Mouse (Mus musculus): ENCODE measurements at regions not wholly inside any gene's neighbourhood (a gene's known extent, or its start where the extent isn't known, plus 50 kb on each side); places are given as distances from the start of the nearest gene placed in this dataset.
A peak's percentile ranks its signal among the peaks of the same experiment; 100 is the strongest.

DNA sequence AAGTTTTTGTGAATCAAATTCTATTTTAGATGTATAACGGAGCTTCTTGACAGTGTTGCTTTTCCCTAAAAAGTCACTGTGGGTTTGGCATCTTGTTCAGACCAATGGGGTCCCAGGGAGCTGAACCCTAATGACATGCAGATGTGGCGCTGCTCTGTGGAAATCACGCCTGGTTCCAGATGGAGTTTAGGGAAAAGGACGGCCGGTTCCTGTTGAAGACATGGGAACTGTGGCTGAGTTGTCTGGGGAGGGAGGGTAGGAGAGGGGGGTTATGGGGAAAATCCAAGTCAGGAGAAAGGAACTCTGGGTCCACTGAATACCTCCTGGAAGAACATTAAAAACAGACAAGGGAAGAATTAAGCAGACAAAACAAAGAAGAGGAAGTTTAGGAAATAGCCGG, 175.4 kb upstream of the Pgrmc2 start:
- WGBS: 54% methylated on average over 6 of the region's 6 CpGs
- H3K27me3 ChIP-seq (replicated peaks): no peaks in the 10 kb centered on the region
- no peak overlapping the region for H3K9ac ChIP-seq
- no peak overlapping the region for H3K27ac ChIP-seq (ENCODE audit: poor library complexity, severe bottlenecking)
- no peaks in the 10 kb centered on the region for H3K9me3 ChIP-seq (replicated peaks)
- ATAC-seq (ENCODE audit: insufficient number of reproducible peaks, low FRiP score): no peak
- H3K4me2 ChIP-seq: no peak overlapping the region
- no peaks in the 10 kb centered on the region for H3K4me1 ChIP-seq (replicated peaks)
- H3K4me3 ChIP-seq: no peak overlapping the region
- H3K36me3 ChIP-seq: no peaks in the 10 kb centered on the region

GRCm38 (mm10) chr3:41244960-41245359, 162.1 kb upstream of the Pgrmc2 start:
- WGBS: 42% methylated on average over 2 of the region's 2 CpGs
- ATAC-seq (ENCODE audit: insufficient number of reproducible peaks, low FRiP score): no peak
- Histone ChIP-seq H3K9ac (no peak overlapping the region), H3K4me3 (no peak overlapping the region), H3K36me3 (no peaks in the 10 kb centered on the region), H3K27ac (ENCODE audit: poor library complexity, severe bottlenecking) (no peak overlapping the region), H3K4me2 (no peak overlapping the region), H3K4me1 (replicated peaks) (no peaks in the 10 kb centered on the region), H3K9me3 (replicated peaks) (0 out of 2 replicates have a peak, but pooled peaks cover under 1% of the 10 kb centered on the region), H3K27me3 (replicated peaks) (no peaks in the 10 kb centered on the region)

DNA sequence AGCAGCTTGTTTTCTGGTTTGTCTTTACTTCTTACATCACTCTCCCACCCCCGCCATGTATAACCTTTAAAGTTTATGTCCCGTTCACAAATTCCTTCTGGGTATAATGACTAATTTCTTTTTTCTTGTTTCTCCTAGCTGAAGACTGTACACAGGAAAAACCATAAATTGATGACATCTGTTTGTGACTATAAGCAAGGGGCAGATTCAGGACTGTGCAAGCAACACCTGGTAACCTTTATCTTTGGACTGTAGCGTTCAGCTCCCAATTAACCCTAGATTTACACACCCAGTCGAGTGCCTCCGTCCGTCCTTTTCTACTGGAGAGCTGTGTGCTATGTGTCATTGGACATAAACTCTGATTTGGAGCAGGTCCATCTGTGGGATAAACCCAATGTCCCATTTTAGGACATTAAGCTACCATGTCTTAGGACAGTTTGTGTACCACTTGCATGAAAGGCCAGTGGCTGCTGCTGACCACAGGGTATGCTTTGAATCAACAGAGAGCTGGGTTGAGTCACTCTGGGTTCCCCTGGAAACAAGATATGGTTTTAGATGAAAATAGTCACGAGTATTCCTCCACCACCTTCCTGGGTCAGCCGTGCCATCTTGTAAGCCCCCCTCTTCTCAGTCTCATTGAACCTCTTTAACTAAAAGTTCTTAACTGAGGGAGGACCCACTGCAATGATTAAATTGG, 159.2 kb upstream of the Pgrmc2 start:
- Histone ChIP-seq H3K27ac (ENCODE audit: poor library complexity, severe bottlenecking) (no peak overlapping the region), H3K9ac (no peak overlapping the region), H3K36me3 (no peaks in the 10 kb centered on the region), H3K4me1 (replicated peaks) (no peaks in the 10 kb centered on the region), H3K4me3 (no peak overlapping the region), H3K4me2 (no peak overlapping the region), H3K27me3 (replicated peaks) (no peaks in the 10 kb centered on the region), H3K9me3 (replicated peaks) (no peaks in the 10 kb centered on the region)
- WGBS: 74% methylated on average over 8 of the region's 8 CpGs
- no peak for ATAC-seq (ENCODE audit: insufficient number of reproducible peaks, low FRiP score)

GRCm38 (mm10) chr3:41239801-41240200, 157.0 kb upstream of the Pgrmc2 start:
- Histone ChIP-seq H3K9ac (no peak overlapping the region), H3K4me2 (no peak overlapping the region), H3K27me3 (replicated peaks) (no peaks in the 10 kb centered on the region), H3K36me3 (no peaks in the 10 kb centered on the region), H3K9me3 (replicated peaks) (no peaks in the 10 kb centered on the region), H3K27ac (ENCODE audit: poor library complexity, severe bottlenecking) (no peak overlapping the region), H3K4me3 (no peak overlapping the region), H3K4me1 (replicated peaks) (peaks cover 7% of the 10 kb centered on the region)
- no peak for ATAC-seq (ENCODE audit: insufficient number of reproducible peaks, low FRiP score)
- 62% methylated on average over 13 of the region's 13 CpGs for WGBS

DNA sequence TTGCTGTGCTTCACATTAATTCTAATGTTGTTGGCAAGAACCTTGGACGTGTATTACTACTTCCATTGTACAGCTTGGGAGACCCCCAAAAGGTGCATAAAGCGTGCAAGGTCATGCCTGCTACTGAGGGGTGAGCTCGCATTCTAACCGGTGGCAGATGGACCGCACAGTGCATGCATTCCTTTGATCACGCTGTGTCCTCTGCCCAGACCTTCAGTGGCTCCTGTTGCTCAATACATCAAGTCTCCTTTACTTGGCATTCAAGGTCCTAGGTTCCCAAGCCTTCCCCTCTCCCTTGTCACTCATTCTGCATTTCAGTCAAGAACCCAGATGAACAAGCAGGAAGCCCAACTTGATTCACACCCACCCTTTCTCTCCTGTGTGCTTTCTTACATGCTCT, 156.4 kb upstream of the Pgrmc2 start:
- Histone ChIP-seq H3K27ac (ENCODE audit: poor library complexity, severe bottlenecking) (no peak overlapping the region), H3K9me3 (replicated peaks) (no peaks in the 10 kb centered on the region), H3K4me2 (no peak overlapping the region), H3K27me3 (replicated peaks) (no peaks in the 10 kb centered on the region), H3K36me3 (no peaks in the 10 kb centered on the region), H3K9ac (no peak overlapping the region), H3K4me1 (replicated peaks) (peaks cover 8% of the 10 kb centered on the region), H3K4me3 (no peak overlapping the region)
- WGBS: 85% methylated on average over 6 of the region's 6 CpGs
- no peak for ATAC-seq (ENCODE audit: insufficient number of reproducible peaks, low FRiP score)

GRCm38 (mm10) chr3:41238046-41238445, 155.2 kb upstream of the Pgrmc2 start:
- peaks cover 8% of the 10 kb centered on the region for H3K4me1 ChIP-seq (replicated peaks)
- H3K4me3 ChIP-seq: no peak overlapping the region
- no peak overlapping the region for H3K4me2 ChIP-seq
- no peak for ATAC-seq (ENCODE audit: insufficient number of reproducible peaks, low FRiP score)
- no peak overlapping the region for H3K9ac ChIP-seq
- no peak overlapping the region for H3K27ac ChIP-seq (ENCODE audit: poor library complexity, severe bottlenecking)
- no peaks in the 10 kb centered on the region for H3K27me3 ChIP-seq (replicated peaks)
- no peaks in the 10 kb centered on the region for H3K9me3 ChIP-seq (replicated peaks)
- WGBS: 81% methylated on average over 7 of the region's 7 CpGs
- no peaks in the 10 kb centered on the region for H3K36me3 ChIP-seq

DNA sequence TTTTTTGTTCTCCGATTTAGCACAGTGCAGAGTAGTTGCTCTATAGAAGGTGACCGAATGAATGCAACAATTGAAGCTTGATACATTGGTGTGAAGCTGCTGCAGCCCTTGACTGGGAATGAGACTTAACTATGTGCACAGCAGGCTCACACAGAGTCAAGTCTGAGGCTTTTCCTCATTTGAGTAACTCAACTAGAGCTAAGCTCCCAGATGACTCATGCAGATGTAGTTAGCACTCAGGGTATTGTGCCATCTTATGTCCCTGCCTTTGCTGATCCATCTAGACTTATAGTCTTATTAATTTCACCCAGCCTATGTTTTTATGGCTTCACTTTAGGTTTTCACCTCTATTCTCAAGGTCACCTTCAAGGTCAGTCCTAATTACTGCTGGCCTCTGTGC, 152.8 kb upstream of the Pgrmc2 start:
- 89% methylated on average over 2 of the region's 2 CpGs for WGBS
- ATAC-seq (ENCODE audit: insufficient number of reproducible peaks, low FRiP score): no peak

GRCm38 (mm10) chr3:41234994-41235393, 152.1 kb upstream of the Pgrmc2 start:
- no peak overlapping the region for H3K4me3 ChIP-seq
- H3K27ac ChIP-seq (ENCODE audit: poor library complexity, severe bottlenecking): no peak overlapping the region
- H3K27me3 ChIP-seq (replicated peaks): no peaks in the 10 kb centered on the region
- H3K36me3 ChIP-seq: no peaks in the 10 kb centered on the region
- ATAC-seq (ENCODE audit: insufficient number of reproducible peaks, low FRiP score): no peak
- no peak overlapping the region for H3K9ac ChIP-seq
- H3K4me2 ChIP-seq: peak overlapping the region; percentile 32
- no peaks in the 10 kb centered on the region for H3K9me3 ChIP-seq (replicated peaks)
- peaks cover 8% of the 10 kb centered on the region for H3K4me1 ChIP-seq (replicated peaks)
- WGBS: 36% methylated on average over 9 of the region's 9 CpGs

More for the DNA sequence above, 152.8 kb upstream of the Pgrmc2 start:
- Histone ChIP-seq H3K36me3 (no peaks in the 10 kb centered on the region), H3K9ac (no peak overlapping the region), H3K4me2 (no peak overlapping the region), H3K27me3 (replicated peaks) (no peaks in the 10 kb centered on the region), H3K27ac (ENCODE audit: poor library complexity, severe bottlenecking) (no peak overlapping the region), H3K4me1 (replicated peaks) (peaks cover 8% of the 10 kb centered on the region), H3K9me3 (replicated peaks) (no peaks in the 10 kb centered on the region), H3K4me3 (no peak overlapping the region)

GRCm38 (mm10) chr3:41234191-41234590, 151.3 kb upstream of the Pgrmc2 start:
- H3K27ac ChIP-seq (ENCODE audit: poor library complexity, severe bottlenecking): no peak overlapping the region
- peaks cover 12% of the 10 kb centered on the region for H3K4me1 ChIP-seq (replicated peaks)
- H3K36me3 ChIP-seq: no peaks in the 10 kb centered on the region
- no peak overlapping the region for H3K4me3 ChIP-seq
- 74% methylated on average over 7 of the region's 7 CpGs for WGBS
- no peaks in the 10 kb centered on the region for H3K27me3 ChIP-seq (replicated peaks)
- no peak overlapping the region for H3K9ac ChIP-seq
- H3K4me2 ChIP-seq: no peak overlapping the region
- no peaks in the 10 kb centered on the region for H3K9me3 ChIP-seq (replicated peaks)
- ATAC-seq (ENCODE audit: insufficient number of reproducible peaks, low FRiP score): peak; percentile 25; the same call in 1 of the 2 replicates

DNA sequence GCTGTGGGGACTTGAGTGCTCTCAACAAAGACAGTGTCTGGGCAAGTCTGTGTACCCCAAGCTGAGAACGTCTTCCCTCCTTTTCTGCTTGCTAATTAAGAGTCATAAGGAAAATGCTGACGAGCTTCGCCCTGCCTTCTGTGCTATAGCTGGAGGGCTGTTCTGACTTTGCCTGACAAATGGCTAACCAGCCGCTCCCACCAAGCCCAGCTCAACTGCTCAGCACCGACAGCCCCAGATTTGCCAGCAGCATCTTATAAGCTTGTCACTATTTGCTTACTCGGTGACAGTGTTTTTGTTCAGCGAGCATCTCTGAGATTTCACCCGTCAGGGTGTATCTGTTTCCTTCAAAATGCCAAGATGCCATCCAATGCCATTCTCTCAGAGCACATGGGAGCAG, 150.6 kb upstream of the Pgrmc2 start:
- Histone ChIP-seq H3K27me3 (replicated peaks) (no peaks in the 10 kb centered on the region), H3K4me3 (no peak overlapping the region), H3K9me3 (replicated peaks) (no peaks in the 10 kb centered on the region), H3K27ac (ENCODE audit: poor library complexity, severe bottlenecking) (no peak overlapping the region), H3K36me3 (no peaks in the 10 kb centered on the region), H3K9ac (no peak overlapping the region), H3K4me1 (replicated peaks) (peaks cover 20% of the 10 kb centered on the region), H3K4me2 (no peak overlapping the region)
- no peak for ATAC-seq (ENCODE audit: insufficient number of reproducible peaks, low FRiP score)
- 83% methylated on average over 8 of the region's 8 CpGs for WGBS

- Histone ChIP-seq H3K9ac (no peak overlapping the region), H3K27ac (ENCODE audit: poor library complexity, severe bottlenecking) (no peak overlapping the region), H3K27me3 (replicated peaks) (no peaks in the 10 kb centered on the region), H3K9me3 (replicated peaks) (no peaks in the 10 kb centered on the region), H3K4me2 (no peak overlapping the region), H3K4me3 (no peak overlapping the region), H3K4me1 (replicated peaks) (peaks cover 22% of the 10 kb centered on the region), H3K36me3 (no peaks in the 10 kb centered on the region)
- no peak for ATAC-seq (ENCODE audit: insufficient number of reproducible peaks, low FRiP score)
- 80% methylated on average over 3 of the region's 3 CpGs for WGBS
Measured at GRCm38 (mm10) chr3:41230961-41231377, 148.1 kb upstream of the Pgrmc2 start.

- Histone ChIP-seq H3K4me2 (no peak overlapping the region), H3K27me3 (replicated peaks) (no peaks in the 10 kb centered on the region), H3K27ac (ENCODE audit: poor library complexity, severe bottlenecking) (peak overlapping the region; percentile 24; the same call in 1 of the 2 replicates), H3K9me3 (replicated peaks) (no peaks in the 10 kb centered on the region), H3K36me3 (no peaks in the 10 kb centered on the region), H3K9ac (no peak overlapping the region), H3K4me3 (no peak overlapping the region), H3K4me1 (replicated peaks) (peaks cover 14% of the 10 kb centered on the region)
- no peak for ATAC-seq (ENCODE audit: insufficient number of reproducible peaks, low FRiP score)
- 58% methylated on average over 2 of the region's 2 CpGs for WGBS
Measured at GRCm38 (mm10) chr3:41229493-41229892, 146.6 kb upstream of the Pgrmc2 start.
